Mouse (Mus musculus) G1E (cell line): ENCODE measurements around the gene Foxp3.

Experiments
- CTCF ChIP-seq: IDR thresholded peaks from 2 replicates; pipeline ENCODE4 v1.5.1; 2012; ENCODE audit warnings: low read depth, low read length, inconsistent platforms, mixed read lengths
- TAL1 ChIP-seq: conservative IDR thresholded peaks from 2 replicates; pipeline ENCODE4 v1.6.1; 2012; ENCODE audit warnings: low read depth, low read length, inconsistent platforms, mixed read lengths

GRCm38 (mm10) chrX:7610035-7610434 is 36.6 kb downstream of the Foxp3 start:
- TF ChIP-seq CTCF = no peak
- TF ChIP-seq TAL1 = no peak
